Mouse (Mus musculus) C2C12 (cell line): ENCODE results near the gene Ccl11.

Source experiments
- CEBPB ChIP-seq: IDR thresholded peaks from one replicate; pipeline ENCODE4 v1.6.1; 2011; ENCODE audit warnings: low read depth, mild to moderate bottlenecking, control low read depth, moderate library complexity
- CTCF ChIP-seq: IDR thresholded peaks from one replicate; pipeline ENCODE4 v1.5.1; 2011; ENCODE audit not compliant: control insufficient read depth, insufficient read depth, insufficient read length
- MAX ChIP-seq: IDR thresholded peaks from one replicate; pipeline ENCODE4 v1.6.1; 2011; ENCODE audit warnings: mild to moderate bottlenecking, control low read depth
- MYOG ChIP-seq: IDR thresholded peaks from one replicate; pipeline ENCODE4 v1.6.1; 2011; ENCODE audit not compliant: control insufficient read depth, insufficient read length; ENCODE audit errors: extremely low read depth
- USF1 ChIP-seq: IDR thresholded peaks from one replicate; pipeline ENCODE4 v1.6.1; 2011; ENCODE audit warnings: low read depth, mild to moderate bottlenecking, control low read depth, moderate library complexity

DNA sequence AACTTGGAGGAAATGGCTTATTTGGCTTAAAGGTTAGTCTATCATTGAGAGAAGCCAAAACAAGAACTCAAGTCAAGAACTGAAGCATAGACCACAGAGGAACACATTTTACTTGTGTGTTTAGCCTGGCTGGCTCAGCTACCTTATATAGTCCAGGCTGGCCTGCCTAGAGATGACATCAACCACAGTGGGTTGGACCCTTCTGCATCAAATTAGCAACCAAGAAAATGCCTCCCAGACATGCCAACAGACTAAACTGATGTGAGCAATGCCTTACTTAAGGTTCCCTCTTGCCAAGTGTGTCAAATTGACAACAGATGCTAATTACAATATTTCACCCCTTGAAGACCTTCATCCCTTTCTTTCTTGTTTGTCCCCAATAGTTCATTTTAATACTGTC lies 52.0 kb downstream of the Ccl11 start:
- TF ChIP-seq CTCF (no peak), USF1 (no peak), MAX (no peak), MYOG (no peak), CEBPB (no peak)
